Mouse (Mus musculus) midbrain, postnatal 0 days (tissue): ENCODE results near the gene Zfp618. TPM values are rescaled to one million over a fixed set of nuclear protein-coding genes. Genes with fewer than 3 reads are reported as not detected.
A peak's percentile ranks its signal among the peaks of the same experiment; 100 is the strongest.

ENCODE experiments used
- ATAC-seq: fragments of 200-750 bp; cut with Nextera tagmentation; 2 replicates; pipeline ENCODE4 v1.8.0; 2017; ENCODE audit warnings: moderate number of reproducible peaks, mild to moderate bottlenecking, moderate TSS enrichment, moderate library complexity; ENCODE audit not compliant: low FRiP score
- DNase-seq: peaks from one replicate; pipeline ENCODE4 v3.0.0-alpha.2; 2015; ENCODE audit warnings: low spot score
- H3K27ac ChIP-seq: fragments of 300-500 bp; sonication (generic); 2 replicates; pipeline ENCODE4 v1.5.1; 2014; ENCODE audit warnings: low read depth, mild to moderate bottlenecking, low read length, mixed read lengths
- H3K27me3 ChIP-seq: fragments of 300-500 bp; sonication (generic); 2 replicates; pipeline ENCODE4 v1.6.1; 2014; ENCODE audit warnings: low read length, control low read depth, mixed read lengths; ENCODE audit not compliant: insufficient read depth
- H3K36me3 ChIP-seq: fragments of 300-500 bp; sonication (generic); 2 replicates; pipeline ENCODE4 v1.6.1; 2014; ENCODE audit warnings: low read length, control low read depth, mixed read lengths; ENCODE audit not compliant: insufficient read depth
- H3K4me1 ChIP-seq: fragments of 300-500 bp; sonication (generic); 2 replicates; pipeline ENCODE4 v1.6.1; 2014; ENCODE audit warnings: mild to moderate bottlenecking, control low read depth, antibody characterized with exemption, low read length, mixed read lengths; ENCODE audit not compliant: insufficient read depth
- H3K4me2 ChIP-seq: fragments of 300-500 bp; sonication (generic); 2 replicates; pipeline ENCODE4 v1.6.1; 2014; ENCODE audit warnings: low read depth, mild to moderate bottlenecking, low read length, mixed read lengths; ENCODE audit not compliant: poor library complexity, severe bottlenecking
- H3K4me3 ChIP-seq: fragments of 300-500 bp; sonication (generic); 2 replicates; pipeline ENCODE4 v1.5.1; 2014; ENCODE audit warnings: low read depth, mild to moderate bottlenecking, low read length, moderate library complexity
- H3K9ac ChIP-seq: fragments of 300-500 bp; sonication (generic); replicated peaks from 2 replicates; pipeline ENCODE4 v1.6.1; 2014; ENCODE audit warnings: mild to moderate bottlenecking, low read length, moderate library complexity, mixed read lengths; ENCODE audit not compliant: poor library complexity, severe bottlenecking
- H3K9me3 ChIP-seq: fragments of 300-500 bp; sonication (generic); 2 replicates; pipeline ENCODE4 v1.6.1; 2016; ENCODE audit warnings: low read length, control low read depth
- CTCF ChIP-seq: IDR thresholded peaks from 2 replicates; pipeline ENCODE4 v1.5.1; 2016; ENCODE audit warnings: antibody characterized with exemption, mild to moderate bottlenecking
- WGBS: fragments of 180-500 bp; shearing (Covaris S2); extraction: QIAGEN DNeasy Blood & Tissue Kit; methylation state at CpG from one replicate; pipeline ENCODE4 v1.1.7; 2014; 5-methylcytosine and 5-hydroxymethylcytosine counted together
- polyA plus RNA-seq: library from polyadenylated mRNA; unstranded; fragments of >200 nt; fragmentation: Nextera tagmentation; extraction: Ambion mirVana; gene quantifications from 2 replicates; pipeline ENCODE4 v1.2.1, GENCODE M21; 2015
- total RNA-seq: library from RNA; depleted of rRNA; stranded (reverse); fragments of >200 nt; gene quantifications from 2 replicates; pipeline ENCODE4 v1.2.3, GENCODE M21; 2014

Gene Zfp618
- total and polyA plus RNA-seq, 2 experiments from 2014 or later: 18.2 to 32.4 TPM

DNA sequence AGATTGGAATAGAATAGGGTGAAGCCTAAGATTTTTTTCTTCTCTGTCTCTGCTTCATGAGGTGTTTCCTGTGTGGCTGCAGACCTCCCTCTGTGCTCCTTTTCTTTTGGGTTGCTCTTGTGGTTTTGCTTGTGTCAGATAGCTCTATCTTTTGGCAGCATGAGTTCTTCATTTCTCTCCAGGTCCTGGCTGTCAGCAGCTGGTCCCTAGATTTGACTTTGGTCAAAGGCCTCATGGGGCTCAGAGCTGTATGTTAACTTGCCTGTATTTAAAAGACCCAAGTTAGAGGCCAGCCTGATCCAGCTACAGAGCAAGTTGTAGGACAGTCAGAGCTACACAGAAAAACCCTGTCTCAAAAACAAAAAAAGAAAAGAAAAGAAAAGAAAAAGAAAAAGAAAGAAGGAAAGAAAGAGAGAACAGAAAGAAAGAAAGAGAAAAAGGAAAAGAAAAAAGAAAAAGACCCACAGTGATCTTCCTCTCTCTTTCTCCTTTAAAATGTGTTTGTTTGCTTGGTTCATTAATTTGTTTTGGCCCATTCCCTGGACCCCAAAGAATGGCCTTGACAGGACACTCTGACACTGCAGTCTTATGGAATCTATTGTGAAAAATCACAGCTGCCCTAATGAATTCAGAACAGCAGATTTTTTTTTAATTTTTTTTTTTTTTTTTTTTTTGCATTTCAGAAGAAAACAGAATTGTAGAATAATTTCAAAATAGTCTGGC, 84.4 kb downstream of the Zfp618 start:
- no peaks in the 10 kb centered on the region for H3K27me3 ChIP-seq
- H3K27ac ChIP-seq: no peak overlapping the region
- H3K4me1 ChIP-seq: no peaks in the 10 kb centered on the region; the same call in 1 of the 2 replicates
- H3K9ac ChIP-seq: no peak overlapping the region
- DNase-seq (no peak), ATAC-seq (no peak)
- no peak overlapping the region for H3K4me2 ChIP-seq
- no peaks in the 10 kb centered on the region for H3K36me3 ChIP-seq
- no peaks in the 10 kb centered on the region for H3K9me3 ChIP-seq
- no peak overlapping the region for H3K4me3 ChIP-seq
- no peak for TF ChIP-seq CTCF

- no peak for DNase-seq
- TF ChIP-seq CTCF: no peak
- no peak overlapping the region for H3K4me3 ChIP-seq
- no peak for ATAC-seq
- 68% methylated on average over 4 of the region's 4 CpGs for WGBS
- no peaks in the 10 kb centered on the region for H3K27me3 ChIP-seq
- no peak overlapping the region for H3K4me2 ChIP-seq
- no peaks in the 10 kb centered on the region; the same call in 1 of the 2 replicates for H3K4me1 ChIP-seq
- no peaks in the 10 kb centered on the region for H3K9me3 ChIP-seq
- H3K9ac ChIP-seq: no peak overlapping the region
- H3K36me3 ChIP-seq: no peaks in the 10 kb centered on the region
- no peak overlapping the region for H3K27ac ChIP-seq
Measured at GRCm38 (mm10) chr4:63050319-63050676, 84.9 kb downstream of the Zfp618 start.

- 82% methylated on average over 4 of the region's 4 CpGs for WGBS
- H3K4me3 ChIP-seq: no peak overlapping the region
- no peak for TF ChIP-seq CTCF
- H3K4me1 ChIP-seq: no peaks in the 10 kb centered on the region; the same call in 1 of the 2 replicates
- H3K27ac ChIP-seq: no peak overlapping the region
- no peak overlapping the region for H3K9ac ChIP-seq
- no peaks in the 10 kb centered on the region for H3K36me3 ChIP-seq
- no peaks in the 10 kb centered on the region for H3K27me3 ChIP-seq
- ATAC-seq: no peak
- H3K9me3 ChIP-seq: no peaks in the 10 kb centered on the region
- DNase-seq: no peak
- H3K4me2 ChIP-seq: no peak overlapping the region
Measured at GRCm38 (mm10) chr4:63050949-63051348, 85.6 kb downstream of the Zfp618 start.

GRCm38 (mm10) chr4:63051940-63052661, 86.7 kb downstream of the Zfp618 start:
- Histone ChIP-seq H3K9ac (no peak overlapping the region), H3K4me3 (no peak overlapping the region), H3K27ac (no peak overlapping the region), H3K4me2 (no peak overlapping the region), H3K9me3 (no peaks in the 10 kb centered on the region), H3K27me3 (no peaks in the 10 kb centered on the region), H3K36me3 (no peaks in the 10 kb centered on the region), H3K4me1 (peaks cover 8% of the 10 kb centered on the region; the same call in 1 of the 2 replicates)
- TF ChIP-seq CTCF: no peak
- DNase-seq (no peak), ATAC-seq (no peak)
- WGBS: 66% methylated on average over 7 of the region's 7 CpGs

GRCm38 (mm10) chr4:63052662-63053033, 87.3 kb downstream of the Zfp618 start:
- Histone ChIP-seq H3K36me3 (no peaks in the 10 kb centered on the region), H3K4me2 (no peak overlapping the region), H3K9me3 (no peaks in the 10 kb centered on the region), H3K27me3 (no peaks in the 10 kb centered on the region), H3K4me3 (no peak overlapping the region), H3K27ac (no peak overlapping the region), H3K9ac (no peak overlapping the region), H3K4me1 (peaks cover 8% of the 10 kb centered on the region; the same call in 1 of the 2 replicates)
- 49% methylated on average over 2 of the region's 2 CpGs for WGBS
- DNase-seq: no peak
- no peak for ATAC-seq
- no peak for TF ChIP-seq CTCF

GRCm38 (mm10) chr4:63055216-63055745, 89.9 kb downstream of the Zfp618 start:
- no peak for DNase-seq
- H3K27ac ChIP-seq: peak overlapping the region; percentile 32; the same call in 1 of the 2 replicates
- H3K4me2 ChIP-seq: no peak overlapping the region
- H3K4me1 ChIP-seq: peaks cover 8% of the 10 kb centered on the region; the same call in 1 of the 2 replicates
- no peaks in the 10 kb centered on the region for H3K9me3 ChIP-seq
- 80% methylated on average over 10 of the region's 10 CpGs for WGBS
- TF ChIP-seq CTCF: no peak
- no peak overlapping the region for H3K9ac ChIP-seq
- no peaks in the 10 kb centered on the region for H3K27me3 ChIP-seq
- no peak overlapping the region for H3K4me3 ChIP-seq
- no peak for ATAC-seq
- no peaks in the 10 kb centered on the region for H3K36me3 ChIP-seq
